Mouse (Mus musculus) heart, adult 9 months (tissue): ENCODE results near the gene Ercc5.

ENCODE experiments used
- DNase-seq, 2 experiments: peaks; one replicate each; pipeline ENCODE4 v3.0.0; 2022; ENCODE audit warnings: low spot score in 2 of 2

Ercc5 gene

GRCm38 (mm10) chr1:44173903-44174302, 26.4 kb downstream of the Ercc5 start:
- no peak for DNase-seq

- DNase-seq: no peak
Observed at GRCm38 (mm10) chr1:44178086-44178485, 30.5 kb downstream of the Ercc5 start.

GRCm38 (mm10) chr1:44186396-44186795, 38.9 kb downstream of the Ercc5 start:
- DNase-seq: no peak

GRCm38 (mm10) chr1:44198273-44199171, 51.0 kb downstream of the Ercc5 start:
- peak; percentile 39 to 43 for DNase-seq

- no peak for DNase-seq
Observed at GRCm38 (mm10) chr1:44202876-44203275, 55.3 kb downstream of the Ercc5 start.

- no peak for DNase-seq
Observed at GRCm38 (mm10) chr1:44214443-44214842, 66.9 kb downstream of the Ercc5 start.

- DNase-seq: peak; percentile 69 to 74
Observed at GRCm38 (mm10) chr1:44216352-44217116, 69.0 kb downstream of the Ercc5 start.

GRCm38 (mm10) chr1:44217118-44217517, 69.6 kb downstream of the Ercc5 start:
- no peak for DNase-seq

- peak; percentile 48 to 62 for DNase-seq
Observed at GRCm38 (mm10) chr1:44218876-44219275, 71.3 kb downstream of the Ercc5 start, which contains the start of gene Mettl21e. Gene Mettl21e, minus strand, starts transcription at chr1:44218961.

- DNase-seq: peak; percentile 10 to 19
Observed at GRCm38 (mm10) chr1:44229044-44229443, 81.5 kb downstream of the Ercc5 start.
